ENCODE assay signal across 30 mouse cellular contexts in the genomic region with DNA sequence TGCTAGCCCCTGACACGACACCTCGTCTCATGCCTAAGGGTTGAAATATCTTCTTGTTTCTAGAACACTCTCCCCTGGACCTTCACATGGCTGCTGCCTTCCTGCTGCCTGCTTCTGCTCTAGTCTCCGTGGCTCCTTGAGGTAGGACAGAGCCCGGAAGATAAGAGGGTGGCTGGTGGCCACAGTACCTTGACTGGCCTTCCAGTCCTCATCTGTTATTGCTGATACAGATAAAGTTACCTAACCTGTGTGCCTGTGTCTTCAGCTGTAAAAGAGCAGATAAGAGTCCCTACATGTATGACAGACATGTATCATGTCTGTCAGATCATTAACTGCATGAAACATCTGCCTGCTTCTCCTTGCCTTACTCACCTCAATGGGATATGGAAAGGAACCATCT. TPM values are rescaled to one million over a fixed set of nuclear protein-coding genes. Genes with fewer than 3 reads are reported as not detected.
A peak's percentile ranks its signal among the peaks of the same experiment; 100 is the strongest.
DNase-seq lines count a peak whose midpoint lies in the region; ATAC-seq and TF ChIP-seq lines count a peak whose summit lies in the region.
"Had no signal": no experiment of that assay in that cellular context is flagged by ENCODE, and none has a peak within 500 bp of the region (broad histone marks: within the 10 kb centered on the region; RNA-seq: fewer than 3 reads in every experiment).

No protein-coding gene starts in this region.

- no peak for DNase-seq in liver, embryonic 11.5 days (ENCODE audit: low spot score)
- DNase-seq in liver (no peak), CH12.LX (ENCODE audit: extremely low read depth) (no peak)
- DNase-seq in retina, postnatal 1 day = no peak
- no peak for DNase-seq in layer of hippocampus, adult 9-10 months (ENCODE audit: low spot score)
- DNase-seq: cerebellum, adult 11 months; cerebellum, adult 2 months; cerebellum, adult 9-11 months; cerebellum, postnatal 25 days; embryo, embryonic 11 days; gastrocnemius, postnatal 25 days; heart, adult 18-20 months; heart, postnatal 10 days; heart, postnatal 36 days had no signal

- in situ Hi-C loops in CH12.LX (cut with MboI; ENCODE audit: low pct_ligation_motif_present, low pct_unique_long_range_greater_than_20kb, low sequenced_read_pairs) = loop anchor here (25.0 kb wide), 1 partner anchor 427 kb away; no protein-coding TSS in a partner anchor

- dilution Hi-C loops in CH12.LX (cut with MboI; ENCODE audit: extremely low pct_ligation_motif_present, extremely low pct_unique_long_range_greater_than_20kb, low sequenced_read_pairs) = no loop called here

- no peaks in the 10 kb centered on the region for H3K4me1 ChIP-seq in liver, embryonic 11.5 days (replicated peaks; ENCODE audit: control insufficient read depth, insufficient read depth, low read length)
- peaks cover 4% of the 10 kb centered on the region in 2 experiments; a peak in 2 of 4 replicates for H3K4me1 ChIP-seq in CH12.LX (ENCODE audit: control insufficient read depth in 1 of 2, insufficient read depth in 2 of 2)
- H3K4me1 ChIP-seq: embryonic facial prominence, embryonic 10.5 days; embryonic facial prominence, embryonic 13.5 days; forebrain, embryonic 12.5 days; forebrain, embryonic 15.5 days; heart, embryonic 15.5 days; hindbrain, embryonic 13.5 days had no signal

- no peak for TF ChIP-seq RAD21 in CH12.LX (IDR thresholded peaks at IDR 0.05; ENCODE audit: low read depth, low read length)

- H3K36me3 ChIP-seq in liver, embryonic 11.5 days (ENCODE audit: control insufficient read depth, insufficient read depth, low read length) = no peaks in the 10 kb centered on the region
- H3K36me3 ChIP-seq in CH12.LX (replicated peaks in 1 of 2; ENCODE audit: control insufficient read depth in 1 of 2, insufficient read depth in 1 of 2, low read length in 1 of 2) = no peaks in the 10 kb centered on the region
- H3K36me3 ChIP-seq: embryonic facial prominence, embryonic 10.5 days; embryonic facial prominence, embryonic 13.5 days; forebrain, embryonic 12.5 days; forebrain, embryonic 15.5 days; G1E; heart, embryonic 12.5 days; heart, embryonic 15.5 days; hindbrain, embryonic 10.5 days; hindbrain, embryonic 13.5 days had no signal

- H3K9me3 ChIP-seq in liver, embryonic 11.5 days (ENCODE audit: control insufficient read depth, low read length) = no peaks in the 10 kb centered on the region
- H3K9me3 ChIP-seq in CH12.LX (replicated peaks; ENCODE audit: low read length) = no peaks in the 10 kb centered on the region
- H3K9me3 ChIP-seq: embryonic facial prominence, embryonic 10.5 days; embryonic facial prominence, embryonic 13.5 days; forebrain, embryonic 12.5 days; forebrain, embryonic 15.5 days; G1E; heart, embryonic 15.5 days; hindbrain, embryonic 10.5 days; hindbrain, embryonic 13.5 days had no signal

- no peak overlapping the region for H3K27ac ChIP-seq in liver, embryonic 11.5 days (ENCODE audit: low read depth, low read length)
- no peak overlapping the region for H3K27ac ChIP-seq in CH12.LX (ENCODE audit: insufficient read depth, low read depth)
- H3K27ac ChIP-seq: embryonic facial prominence, embryonic 10.5 days; embryonic facial prominence, embryonic 13.5 days; forebrain, embryonic 12.5 days; forebrain, embryonic 15.5 days; heart, embryonic 15.5 days; hindbrain, embryonic 10.5 days; hindbrain, embryonic 13.5 days had no signal

- no peak overlapping the region for H3K4me2 ChIP-seq in liver, embryonic 11.5 days
- H3K4me2 ChIP-seq in CH12.LX (ENCODE audit: insufficient read depth, low read depth, poor library complexity, severe bottlenecking) = 0 out of 2 replicates have a peak overlapping the region, but pooled peaks have one; percentile 27
- H3K4me2 ChIP-seq: embryonic facial prominence, embryonic 13.5 days; forebrain, embryonic 12.5 days; forebrain, embryonic 15.5 days; heart, embryonic 12.5 days; heart, embryonic 15.5 days; hindbrain, embryonic 13.5 days had no signal

- no peak overlapping the region for H3K4me3 ChIP-seq in liver, embryonic 11.5 days (ENCODE audit: low read depth, low read length)
- H3K4me3 ChIP-seq in CH12.LX (replicated peaks in 1 of 3; ENCODE audit: low read depth in 2 of 3, low read length in 2 of 3, poor library complexity in 1 of 3) = no peak overlapping the region
- H3K4me3 ChIP-seq: embryonic facial prominence, embryonic 10.5 days; embryonic facial prominence, embryonic 13.5 days; erythroblast, embryonic 14.5 days; forebrain, embryonic 12.5 days; forebrain, embryonic 15.5 days; heart, embryonic 12.5 days; heart, embryonic 15.5 days; hindbrain, embryonic 10.5 days; hindbrain, embryonic 13.5 days had no signal

- ATAC-seq in liver, embryonic 11.5 days (replicated peaks; ENCODE audit: low FRiP score) = 0 out of 2 replicates have a peak, but pooled peaks have one; percentile 43
- peak; percentile 52 for ATAC-seq in megakaryocyte progenitor cell, adult 5-6 weeks (replicated peaks; ENCODE audit: poor library complexity)
- ATAC-seq: forebrain, embryonic 15.5 days; hindbrain, embryonic 16.5 days; Patski had no signal

- TF ChIP-seq EP300 in CH12.LX (IDR thresholded peaks at IDR 0.05; ENCODE audit: low read length) = no peak

- TF ChIP-seq POLR2A in CH12.LX (IDR thresholded peaks at IDR 0.05; ENCODE audit: low read depth, low read length) = no peak

- no peak for TF ChIP-seq CTCF in CH12.LX (conservative IDR thresholded peaks at IDR 0.05 in 1 of 2, IDR thresholded peaks at IDR 0.05 in 1 of 2; ENCODE audit: low read depth in 2 of 2, low read length in 2 of 2)

- H3K9ac ChIP-seq in liver, embryonic 11.5 days (ENCODE audit: low read depth, low read length) = no peak overlapping the region
- no peak overlapping the region for H3K9ac ChIP-seq in CH12.LX (ENCODE audit: insufficient read depth, low read depth)
- H3K9ac ChIP-seq: embryonic facial prominence, embryonic 13.5 days; forebrain, embryonic 12.5 days; forebrain, embryonic 15.5 days; heart, embryonic 12.5 days; heart, embryonic 15.5 days; hindbrain, embryonic 13.5 days had no signal

- WGBS in liver, embryonic 11.5 days = 39% methylated on average over 4 of the region's 4 CpGs

- H3K27me3 ChIP-seq in liver, embryonic 11.5 days (replicated peaks; ENCODE audit: control insufficient read depth, insufficient read depth, low read length) = no peaks in the 10 kb centered on the region
- H3K27me3 ChIP-seq in CH12.LX (replicated peaks) = peaks cover 2% of the 10 kb centered on the region
- H3K27me3 ChIP-seq: embryonic facial prominence, embryonic 13.5 days; forebrain, embryonic 12.5 days; forebrain, embryonic 15.5 days; hindbrain, embryonic 13.5 days; Patski had no signal

- no peaks in the 10 kb centered on the region for H3K79me2 ChIP-seq in CH12.LX (replicated peaks; ENCODE audit: control insufficient read depth, extremely low read depth, insufficient read depth, poor library complexity, severe bottlenecking)

TF ChIP-seq in CH12.LX, 34 proteins besides CTCF, POLR2A, EP300 and RAD21:
- TF ChIP-seq ELF1 (IDR thresholded peaks at IDR 0.05; ENCODE audit: low read depth, low read length) = no peak
- TF ChIP-seq GABPA (IDR thresholded peaks at IDR 0.05; ENCODE audit: insufficient replicate concordance, low read depth, low read length) = no peak
- no peak for TF ChIP-seq SIN3A (IDR thresholded peaks at IDR 0.05; ENCODE audit: low read length)
- no peak for TF ChIP-seq NELFE (IDR thresholded peaks at IDR 0.05; ENCODE audit: low read depth, low read length)
- no peak for TF ChIP-seq UBTF (IDR thresholded peaks at IDR 0.05; ENCODE audit: low read depth, low read length)
- no peak for TF ChIP-seq ZMIZ1 (IDR thresholded peaks at IDR 0.05; ENCODE audit: low read depth, low read length)
- no peak for TF ChIP-seq MAX (IDR thresholded peaks at IDR 0.05; ENCODE audit: low read length)
- no peak for TF ChIP-seq NRF1 (IDR thresholded peaks at IDR 0.05; ENCODE audit: low read depth, low read length)
- TF ChIP-seq MAZ (IDR thresholded peaks at IDR 0.05; ENCODE audit: low read depth, low read length) = no peak
- no peak for TF ChIP-seq JUND (conservative IDR thresholded peaks at IDR 0.05; ENCODE audit: low read depth, low read length)
- TF ChIP-seq CHD2 (IDR thresholded peaks at IDR 0.05; ENCODE audit: low read length) = no peak
- TF ChIP-seq RCOR1 (conservative IDR thresholded peaks at IDR 0.05; ENCODE audit: low read depth, low read length) = no peak
- no peak for TF ChIP-seq PAX5 (IDR thresholded peaks at IDR 0.05; ENCODE audit: low read length)

RNA-seq across cellular contexts. Expression of a gene that starts 21.9 kb away (rescaled TPM):
- 0.18 and 0.19 TPM in 2 replicates for polyA plus RNA-seq in liver, embryonic 11.5 days (2014; fragmentation: Nextera tagmentation; extraction: Ambion mirVana)
- total RNA-seq in CH12.LX (2012; rRNA removed) (not detected in 2 replicates), CH12.LX (2014; rRNA removed) (not detected in 2 replicates)
- not detected in 2 replicates for polyA plus RNA-seq in CH12.LX (2012; ENCODE audit: insufficient read length, low read depth)
- not detected in 2 replicates for total RNA-seq in megakaryocyte progenitor cell, adult 5-6 weeks (2015)
- total RNA-seq in megakaryocyte progenitor cell, adult 5-6 weeks (2017) = not detected in 2 replicates
- total RNA-seq: gastrocnemius, adult 8-10 months; gastrocnemius, postnatal 25 days; heart, adult 18-20 months; heart, postnatal 10 days; heart, postnatal 36 days had no signal
- polyA plus RNA-seq: cortical plate, adult 2 months; erythroblast, embryonic 14.5 days; G1E; gonadal fat pad, adult 2 months; Patski had no signal
